Mouse (Mus musculus) CD4-positive, CD25-positive, alpha-beta regulatory T cell, adult 4 months (primary cell): ENCODE measurements at regions not wholly inside any gene's neighbourhood (a gene's known extent, or its start where the extent isn't known, plus 50 kb on each side); places are given as distances from the start of the nearest gene placed in this dataset.

Experiments
- ATAC-seq: one replicate; pipeline ENCODE4 v1.8.0; 2017

GRCm38 (mm10) chr2:170218230-170219044 is 70.5 kb upstream of the Zfp217 start:
- ATAC-seq = peak; percentile 32

GRCm38 (mm10) chr2:170216311-170216710 is 68.4 kb upstream of the Zfp217 start:
- ATAC-seq = no peak

GRCm38 (mm10) chr2:170209121-170209520 is 61.2 kb upstream of the Zfp217 start:
- ATAC-seq = no peak

- no peak for ATAC-seq
Measured at GRCm38 (mm10) chr2:170207878-170208277, 60.0 kb upstream of the Zfp217 start.

- no peak for ATAC-seq
Measured at GRCm38 (mm10) chr2:170207395-170207794, 59.5 kb upstream of the Zfp217 start.

GRCm38 (mm10) chr2:170206870-170207269 is 59.0 kb upstream of the Zfp217 start:
- ATAC-seq = no peak

GRCm38 (mm10) chr2:170206442-170206754 is 58.5 kb upstream of the Zfp217 start:
- no peak for ATAC-seq

- ATAC-seq = peak; percentile 79
Measured at GRCm38 (mm10) chr2:170205591-170206441, 57.9 kb upstream of the Zfp217 start.

- ATAC-seq = peak; percentile 60
Measured at GRCm38 (mm10) chr2:170204768-170205514, 57.0 kb upstream of the Zfp217 start.

GRCm38 (mm10) chr2:170203496-170203895 is 55.6 kb upstream of the Zfp217 start:
- ATAC-seq = no peak

GRCm38 (mm10) chr2:170201816-170202371 is 54.0 kb upstream of the Zfp217 start:
- no peak for ATAC-seq
